Mouse (Mus musculus): Measurements from ENCODE around the gene Nkx2-3.

GRCm38 (mm10) chr19:43614341-43615073 lies 2.4 kb downstream of the Nkx2-3 start:
- no peak for TF ChIP-seq GATA1 (IDR thresholded peaks at IDR 0.05; ENCODE audit: low read length)
- TF ChIP-seq TAL1 (IDR thresholded peaks at IDR 0.05; ENCODE audit: low read length), result no peak

Measured in erythroblast, embryonic 14.5 days (primary cell).